Mouse (Mus musculus): ENCODE data around the gene Patl2.

Patl2 gene

GRCm38 (mm10) chr2:122180051-122180822, 5.8 kb downstream of the Patl2 start:
- peak; percentile 48 for DNase-seq (ENCODE audit: extremely low read depth, insufficient read length, low spot score)

- peak; percentile 65 for DNase-seq (ENCODE audit: extremely low read depth, insufficient read length, low spot score)
Measured at GRCm38 (mm10) chr2:122172188-122172587, 13.8 kb downstream of the Patl2 start.

- no peak for DNase-seq (ENCODE audit: extremely low read depth, insufficient read length, low spot score)
Measured at GRCm38 (mm10) chr2:122171292-122171691, 14.7 kb downstream of the Patl2 start.

- DNase-seq (ENCODE audit: extremely low read depth, insufficient read length, low spot score): peak; percentile 66
Measured at GRCm38 (mm10) chr2:122164293-122164692, 21.7 kb downstream of the Patl2 start.

- no peak for DNase-seq (ENCODE audit: extremely low read depth, insufficient read length, low spot score)
Measured at GRCm38 (mm10) chr2:122163430-122164195, 22.4 kb downstream of the Patl2 start.

GRCm38 (mm10) chr2:122162529-122162928, 23.5 kb downstream of the Patl2 start:
- DNase-seq (ENCODE audit: extremely low read depth, insufficient read length, low spot score): no peak

GRCm38 (mm10) chr2:122161542-122161941, 24.4 kb downstream of the Patl2 start:
- peak; percentile 70 for DNase-seq (ENCODE audit: extremely low read depth, insufficient read length, low spot score)

GRCm38 (mm10) chr2:122160680-122161079, 25.3 kb downstream of the Patl2 start, which contains the start of gene Trim69:
Gene Trim69 (plus strand): TSS chr2:122160700.
- peak; percentile 52 for DNase-seq (ENCODE audit: extremely low read depth, insufficient read length, low spot score)

GRCm38 (mm10) chr2:122159667-122160066, 26.3 kb downstream of the Patl2 start:
- DNase-seq (ENCODE audit: extremely low read depth, insufficient read length, low spot score): no peak

- no peak for DNase-seq (ENCODE audit: extremely low read depth, insufficient read length, low spot score)
Measured at GRCm38 (mm10) chr2:122158362-122158802, 27.6 kb downstream of the Patl2 start.

- no peak for DNase-seq (ENCODE audit: extremely low read depth, insufficient read length, low spot score)
Measured at GRCm38 (mm10) chr2:122157561-122157960, 28.4 kb downstream of the Patl2 start.

- no peak for DNase-seq (ENCODE audit: extremely low read depth, insufficient read length, low spot score)
Measured at GRCm38 (mm10) chr2:122156051-122156700, 29.8 kb downstream of the Patl2 start.

- DNase-seq (ENCODE audit: extremely low read depth, insufficient read length, low spot score): no peak
Measured at GRCm38 (mm10) chr2:122155292-122155691, 30.7 kb downstream of the Patl2 start.

- DNase-seq (ENCODE audit: extremely low read depth, insufficient read length, low spot score): no peak
Measured at GRCm38 (mm10) chr2:122154479-122154878, 31.5 kb downstream of the Patl2 start.

- DNase-seq (ENCODE audit: extremely low read depth, insufficient read length, low spot score): no peak
Measured at GRCm38 (mm10) chr2:122153681-122154365, 32.2 kb downstream of the Patl2 start.

- DNase-seq (ENCODE audit: extremely low read depth, insufficient read length, low spot score): no peak
Measured at GRCm38 (mm10) chr2:122152850-122153249, 33.1 kb downstream of the Patl2 start.

- DNase-seq (ENCODE audit: extremely low read depth, insufficient read length, low spot score): no peak
Measured at GRCm38 (mm10) chr2:122151221-122151620, 34.8 kb downstream of the Patl2 start.

- DNase-seq (ENCODE audit: extremely low read depth, insufficient read length, low spot score): no peak
Measured at GRCm38 (mm10) chr2:122149716-122150115, 36.3 kb downstream of the Patl2 start.

GRCm38 (mm10) chr2:122149316-122149715, 36.7 kb downstream of the Patl2 start:
- DNase-seq (ENCODE audit: extremely low read depth, insufficient read length, low spot score): no peak

GRCm38 (mm10) chr2:122148242-122148917, 37.6 kb downstream of the Patl2 start:
- DNase-seq (ENCODE audit: extremely low read depth, insufficient read length, low spot score): peak; percentile 49

Measured in 3134 (cell line).